Mouse (Mus musculus) heart, adult 9 months (tissue): ENCODE measurements around the gene Ildr1.

Source experiments
- DNase-seq, 2 experiments: peaks; one replicate each; pipeline ENCODE4 v3.0.0; 2022; ENCODE audit warnings: low spot score in 2 of 2

Gene Ildr1

DNA sequence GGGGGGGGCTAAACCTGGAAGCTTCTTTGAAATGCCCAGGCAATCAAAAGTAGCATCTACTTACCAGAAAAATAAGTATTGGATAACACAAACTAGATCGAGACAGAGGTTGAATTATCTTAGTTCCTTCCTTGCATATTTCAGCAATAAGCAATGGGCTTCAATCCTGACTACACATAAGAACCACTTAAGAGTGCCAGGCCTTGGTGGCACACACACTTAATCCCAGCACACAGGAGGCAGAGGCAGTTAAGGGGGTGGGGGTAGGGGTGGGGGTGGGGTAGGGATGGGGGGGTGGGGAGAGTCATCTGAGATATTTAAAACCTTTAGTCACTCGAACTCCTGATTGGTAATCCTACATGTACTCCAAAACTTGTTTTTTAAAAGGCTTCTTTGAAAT is 77.5 kb downstream of the Ildr1 start:
- DNase-seq = no peak

DNA sequence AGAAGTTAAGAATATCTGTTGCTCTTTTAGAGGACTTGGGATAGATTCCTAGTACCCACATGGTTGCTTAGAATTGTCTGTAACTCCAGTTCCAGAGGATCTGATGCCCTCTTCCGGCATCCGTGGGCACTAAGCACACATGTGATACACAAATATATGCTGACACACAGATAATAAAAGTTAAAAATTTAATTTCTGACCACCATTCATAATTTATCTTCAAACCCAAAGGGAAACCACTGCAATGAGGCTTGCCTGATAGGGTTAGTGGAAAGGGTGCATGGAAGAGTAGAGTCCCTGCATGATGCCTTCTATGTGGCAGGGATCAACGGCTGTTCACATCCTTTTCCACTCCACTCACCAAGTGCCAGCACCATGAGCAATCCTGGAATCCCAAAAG is 77.9 kb downstream of the Ildr1 start:
- DNase-seq = no peak

DNA sequence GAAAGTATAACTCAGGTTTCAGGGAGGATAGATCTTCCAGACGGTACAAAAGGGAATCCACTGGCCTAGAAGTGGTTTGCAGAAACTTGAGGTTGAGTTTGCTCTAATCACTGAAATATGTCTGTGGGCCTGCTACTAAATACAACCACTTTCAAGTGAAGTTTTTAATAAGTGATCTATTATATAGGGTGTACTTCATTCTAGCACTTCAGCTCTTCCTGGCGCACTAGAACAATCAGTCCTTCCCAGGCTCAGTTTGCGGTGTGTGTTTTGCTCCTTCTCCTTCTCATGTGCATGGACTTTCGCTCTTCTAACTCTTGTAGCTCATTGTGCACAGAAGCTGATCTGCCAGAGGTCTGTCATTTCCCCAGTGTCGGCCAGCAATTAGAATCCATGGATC is 79.2 kb downstream of the Ildr1 start:
- DNase-seq = no peak

DNA sequence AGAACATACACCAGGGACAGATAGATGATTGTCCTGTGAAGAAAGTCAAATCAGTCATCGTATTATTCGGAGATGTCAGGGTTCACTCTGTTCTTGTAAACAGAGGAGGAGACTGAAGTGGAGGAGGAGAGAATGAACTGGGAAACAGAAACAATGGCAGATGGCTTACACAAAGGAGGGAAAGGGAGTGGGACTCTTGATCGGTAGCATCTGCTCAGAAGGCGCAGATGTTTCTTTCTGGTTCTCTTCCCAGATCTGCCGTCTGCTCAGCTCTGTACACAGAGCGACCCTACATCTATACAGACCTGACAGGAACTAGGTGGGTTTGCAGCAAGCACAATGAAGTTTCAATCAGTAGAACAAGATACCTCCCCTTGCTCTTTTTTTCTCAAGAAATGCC is 81.9 kb downstream of the Ildr1 start:
- DNase-seq = no peak
